Mouse (Mus musculus): ENCODE data around the gene Rad18.

The Rad18 gene

GRCm38 (mm10) chr6:112686485-112686884, 10.0 kb downstream of the Rad18 start:
- no peak for DNase-seq (ENCODE audit: extremely low read depth, low read depth)

GRCm38 (mm10) chr6:112684065-112684464, 12.4 kb downstream of the Rad18 start:
- DNase-seq (ENCODE audit: extremely low read depth, low read depth), result no peak

- DNase-seq (ENCODE audit: extremely low read depth, low read depth), result no peak
These were observed 64.4 kb downstream of the Rad18 start for GRCm38 (mm10) chr6:112632071-112632470.

- no peak for DNase-seq (ENCODE audit: extremely low read depth, low read depth)
These were observed 66.2 kb downstream of the Rad18 start for GRCm38 (mm10) chr6:112630291-112630690.

GRCm38 (mm10) chr6:112628301-112628700, 68.2 kb downstream of the Rad18 start:
- no peak for DNase-seq (ENCODE audit: extremely low read depth, low read depth)

GRCm38 (mm10) chr6:112622321-112622720, 74.2 kb downstream of the Rad18 start:
- DNase-seq (ENCODE audit: extremely low read depth, low read depth), result no peak

- DNase-seq (ENCODE audit: extremely low read depth, low read depth), result no peak
These were observed 76.5 kb downstream of the Rad18 start for GRCm38 (mm10) chr6:112620027-112620426.

GRCm38 (mm10) chr6:112617728-112618318, 78.7 kb downstream of the Rad18 start:
- DNase-seq (ENCODE audit: extremely low read depth, low read depth), result no peak

GRCm38 (mm10) chr6:112609027-112609426, 87.5 kb downstream of the Rad18 start:
- no peak for DNase-seq (ENCODE audit: extremely low read depth, low read depth)

- no peak for DNase-seq (ENCODE audit: extremely low read depth, low read depth)
These were observed 92.6 kb downstream of the Rad18 start for GRCm38 (mm10) chr6:112603866-112604265.

- DNase-seq (ENCODE audit: extremely low read depth, low read depth), result no peak
These were observed 101.5 kb downstream of the Rad18 start for GRCm38 (mm10) chr6:112594971-112595370.

- DNase-seq (ENCODE audit: extremely low read depth, low read depth), result no peak
These were observed 108.6 kb downstream of the Rad18 start for GRCm38 (mm10) chr6:112587912-112588311.

GRCm38 (mm10) chr6:112586999-112587398, 109.5 kb downstream of the Rad18 start:
- no peak for DNase-seq (ENCODE audit: extremely low read depth, low read depth)

GRCm38 (mm10) chr6:112584961-112585360, 111.5 kb downstream of the Rad18 start:
- DNase-seq (ENCODE audit: extremely low read depth, low read depth), result no peak

- DNase-seq (ENCODE audit: extremely low read depth, low read depth), result no peak
These were observed 114.5 kb downstream of the Rad18 start for GRCm38 (mm10) chr6:112582022-112582421.

- no peak for DNase-seq (ENCODE audit: extremely low read depth, low read depth)
These were observed 119.3 kb downstream of the Rad18 start for GRCm38 (mm10) chr6:112577198-112577597.

GRCm38 (mm10) chr6:112574558-112574957, 121.9 kb downstream of the Rad18 start:
- no peak for DNase-seq (ENCODE audit: extremely low read depth, low read depth)

GRCm38 (mm10) chr6:112570413-112570812, 126.1 kb downstream of the Rad18 start:
- no peak for DNase-seq (ENCODE audit: extremely low read depth, low read depth)

Measured in MEL-GATA-1-ER (cell line).